Mouse (Mus musculus) thymus, adult 2 months (tissue): ENCODE measurements around the gene Fbn1. TPM values are rescaled to one million over a fixed set of nuclear protein-coding genes. Genes with fewer than 3 reads are reported as not detected.

Experiments used
- DNase-seq: peaks from one replicate; pipeline ENCODE4 v3.0.0; 2021
- H3K27ac ChIP-seq: fragments of 200-500 bp; 2 replicates; pipeline ENCODE4 v1.5.1; 2012; ENCODE audit warnings: low read length, control low read depth; ENCODE audit not compliant: control insufficient read depth, insufficient read depth
- H3K27me3 ChIP-seq: fragments of 200-500 bp; 2 replicates; pipeline ENCODE4 v1.6.1; 2012; ENCODE audit warnings: mild to moderate bottlenecking, low read length, moderate library complexity, mixed read lengths; ENCODE audit not compliant: control insufficient read depth, insufficient read depth
- H3K36me3 ChIP-seq: fragments of 200-500 bp; 2 replicates; pipeline ENCODE4 v1.6.1; 2012; ENCODE audit warnings: mild to moderate bottlenecking, low read length, moderate library complexity; ENCODE audit not compliant: control insufficient read depth, insufficient read depth
- H3K4me1 ChIP-seq: fragments of 200-500 bp; replicated peaks from 2 replicates; pipeline ENCODE4 v1.6.1; 2012; ENCODE audit warnings: low read length; ENCODE audit not compliant: control insufficient read depth, insufficient read depth
- H3K4me3 ChIP-seq: fragments of 200-500 bp; 2 replicates; pipeline ENCODE4 v1.5.1; 2012; ENCODE audit warnings: mild to moderate bottlenecking, low read length, control low read depth, moderate library complexity; ENCODE audit not compliant: control insufficient read depth, insufficient read depth
- CTCF ChIP-seq: fragments of 200-500 bp; IDR thresholded peaks from 2 replicates; pipeline ENCODE4 v1.5.1; 2012; ENCODE audit warnings: mild to moderate bottlenecking, control low read depth, low read length, moderate library complexity, borderline replicate concordance; ENCODE audit not compliant: control insufficient read depth, poor library complexity, insufficient read depth; ENCODE audit errors: extremely low read depth
- POLR2A ChIP-seq: fragments of 200-500 bp; IDR thresholded peaks from 2 replicates; pipeline ENCODE4 v1.6.1; 2012; ENCODE audit warnings: mild to moderate bottlenecking, low read length, control low read depth, moderate library complexity; ENCODE audit not compliant: control insufficient read depth, poor library complexity, insufficient read depth; ENCODE audit errors: extremely low read depth
- WGBS: fragments of 180-500 bp; shearing (Covaris S2); methylation state at CpG from one replicate; pipeline ENCODE4 v1.1.7; 2018; 5-methylcytosine and 5-hydroxymethylcytosine counted together
- polyA plus RNA-seq: library from polyadenylated mRNA; depleted of rRNA; stranded (reverse); fragments of >200 nt; gene quantifications from 2 replicates; pipeline ENCODE4 v1.2.3, GENCODE M21; 2012

The Fbn1 gene
- polyA plus RNA-seq, 1 experiment = 4.5 TPM

GRCm38 (mm10) chr2:125416541-125417245, 91.1 kb downstream of the Fbn1 start:
- Histone ChIP-seq H3K27me3 (no peaks in the 10 kb centered on the region), H3K27ac (no peak overlapping the region), H3K4me3 (no peak overlapping the region), H3K4me1 (no peaks in the 10 kb centered on the region), H3K36me3 (no peaks in the 10 kb centered on the region)
- WGBS = 90% methylated on average over 10 of the region's 10 CpGs
- DNase-seq = no peak
- TF ChIP-seq CTCF (no peak), POLR2A (no peak)

- no peak for TF ChIP-seq CTCF
- no peak for TF ChIP-seq POLR2A
- WGBS = 96% methylated on average over 15 of the region's 15 CpGs
- DNase-seq = no peak
- Histone ChIP-seq H3K27ac (no peak overlapping the region), H3K27me3 (no peaks in the 10 kb centered on the region), H3K4me1 (no peaks in the 10 kb centered on the region), H3K36me3 (no peaks in the 10 kb centered on the region), H3K4me3 (no peak overlapping the region)
These were observed 95.4 kb downstream of the Fbn1 start for GRCm38 (mm10) chr2:125412351-125412750.

- no peaks in the 10 kb centered on the region for H3K27me3 ChIP-seq
- WGBS = 58% methylated on average over 3 of the region's 3 CpGs
- no peak for DNase-seq
- TF ChIP-seq CTCF = no peak
- TF ChIP-seq POLR2A = no peak
- H3K36me3 ChIP-seq = no peaks in the 10 kb centered on the region
- no peak overlapping the region for H3K4me3 ChIP-seq
- H3K4me1 ChIP-seq = no peaks in the 10 kb centered on the region
- no peak overlapping the region for H3K27ac ChIP-seq
These were observed 96.0 kb downstream of the Fbn1 start for GRCm38 (mm10) chr2:125411777-125412176.

GRCm38 (mm10) chr2:125404509-125405105, 103.2 kb downstream of the Fbn1 start:
- DNase-seq = no peak
- H3K36me3 ChIP-seq = no peaks in the 10 kb centered on the region
- no peak overlapping the region for H3K4me3 ChIP-seq
- WGBS = 93% methylated on average over 4 of the region's 4 CpGs
- no peaks in the 10 kb centered on the region for H3K27me3 ChIP-seq
- no peaks in the 10 kb centered on the region for H3K4me1 ChIP-seq
- H3K27ac ChIP-seq = no peak overlapping the region
- TF ChIP-seq CTCF (no peak), POLR2A (no peak)

GRCm38 (mm10) chr2:125402276-125402675, 105.5 kb downstream of the Fbn1 start:
- no peak for DNase-seq
- Histone ChIP-seq H3K36me3 (no peaks in the 10 kb centered on the region), H3K27me3 (no peaks in the 10 kb centered on the region), H3K4me1 (no peaks in the 10 kb centered on the region), H3K27ac (no peak overlapping the region), H3K4me3 (no peak overlapping the region)
- WGBS = 94% methylated on average over 1 of the region's 1 CpGs
- TF ChIP-seq POLR2A (no peak), CTCF (no peak)

GRCm38 (mm10) chr2:125400121-125400520, 107.7 kb downstream of the Fbn1 start:
- Histone ChIP-seq H3K4me3 (no peak overlapping the region), H3K27me3 (no peaks in the 10 kb centered on the region), H3K4me1 (no peaks in the 10 kb centered on the region), H3K27ac (no peak overlapping the region), H3K36me3 (no peaks in the 10 kb centered on the region)
- WGBS = 93% methylated on average over 3 of the region's 3 CpGs
- TF ChIP-seq CTCF (no peak), POLR2A (no peak)
- no peak for DNase-seq
